Mouse (Mus musculus): Measurements from ENCODE around the gene Lmtk3.

Gene Lmtk3

GRCm38 (mm10) chr7:45783511-45784091, at the start of gene Lmtk3:
Gene Lmtk3 (plus strand): TSS chr7:45783738.
- DNase-seq (ENCODE audit: low spot score), result peak; percentile 74

GRCm38 (mm10) chr7:45739162-45739763, 44.3 kb upstream of the Lmtk3 start:
- peak; percentile 86 for DNase-seq (ENCODE audit: low spot score)

- no peak for DNase-seq (ENCODE audit: low spot score)
Measured at GRCm38 (mm10) chr7:45739820-45740219, 43.7 kb upstream of the Lmtk3 start.

GRCm38 (mm10) chr7:45741308-45741707, 42.2 kb upstream of the Lmtk3 start:
- no peak for DNase-seq (ENCODE audit: low spot score)

- DNase-seq (ENCODE audit: low spot score), result no peak
Measured at GRCm38 (mm10) chr7:45741777-45742176, 41.8 kb upstream of the Lmtk3 start.

- no peak for DNase-seq (ENCODE audit: low spot score)
Measured at GRCm38 (mm10) chr7:45742338-45742737, 41.2 kb upstream of the Lmtk3 start.

GRCm38 (mm10) chr7:45744387-45744786, 39.2 kb upstream of the Lmtk3 start:
- DNase-seq (ENCODE audit: low spot score), result peak; percentile 83

- DNase-seq (ENCODE audit: low spot score), result no peak
Measured at GRCm38 (mm10) chr7:45746518-45746917, 37.0 kb upstream of the Lmtk3 start.

- no peak for DNase-seq (ENCODE audit: low spot score)
Measured at GRCm38 (mm10) chr7:45747450-45747849, 36.1 kb upstream of the Lmtk3 start.

GRCm38 (mm10) chr7:45748110-45748509, 35.4 kb upstream of the Lmtk3 start:
- DNase-seq (ENCODE audit: low spot score), result no peak

GRCm38 (mm10) chr7:45749401-45749800, 34.1 kb upstream of the Lmtk3 start:
- no peak for DNase-seq (ENCODE audit: low spot score)

- no peak for DNase-seq (ENCODE audit: low spot score)
Measured at GRCm38 (mm10) chr7:45750162-45750561, 33.4 kb upstream of the Lmtk3 start.

- no peak for DNase-seq (ENCODE audit: low spot score)
Measured at GRCm38 (mm10) chr7:45755703-45756102, 27.8 kb upstream of the Lmtk3 start.

GRCm38 (mm10) chr7:45759400-45759799, 24.1 kb upstream of the Lmtk3 start:
- peak; percentile 28 for DNase-seq (ENCODE audit: low spot score)

- DNase-seq (ENCODE audit: low spot score), result no peak
Measured at GRCm38 (mm10) chr7:45760151-45760550, 23.4 kb upstream of the Lmtk3 start.

- DNase-seq (ENCODE audit: low spot score), result no peak
Measured at GRCm38 (mm10) chr7:45765995-45766394, 17.5 kb upstream of the Lmtk3 start.

- no peak for DNase-seq (ENCODE audit: low spot score)
Measured at GRCm38 (mm10) chr7:45766764-45767163, 16.8 kb upstream of the Lmtk3 start.

- no peak for DNase-seq (ENCODE audit: low spot score)
Measured at GRCm38 (mm10) chr7:45767500-45767899, 16.0 kb upstream of the Lmtk3 start.

GRCm38 (mm10) chr7:45770427-45771082, 13.0 kb upstream of the Lmtk3 start:
- no peak for DNase-seq (ENCODE audit: low spot score)

GRCm38 (mm10) chr7:45771101-45771500, 12.4 kb upstream of the Lmtk3 start:
- DNase-seq (ENCODE audit: low spot score), result peak; percentile 33

- DNase-seq (ENCODE audit: low spot score), result no peak
Measured at GRCm38 (mm10) chr7:45775237-45775636, 8.3 kb upstream of the Lmtk3 start.

GRCm38 (mm10) chr7:45779081-45779641, 4.4 kb upstream of the Lmtk3 start:
- peak; percentile 54 for DNase-seq (ENCODE audit: low spot score)

GRCm38 (mm10) chr7:45782271-45782670, 1.3 kb upstream of the Lmtk3 start:
- no peak for DNase-seq (ENCODE audit: low spot score)

Data from MN1 (cell line).